Mouse (Mus musculus): ENCODE measurements at regions not wholly inside any gene's neighbourhood (a gene's known extent, or its start where the extent isn't known, plus 50 kb on each side); places are given as distances from the start of the nearest gene placed in this dataset.

DNA sequence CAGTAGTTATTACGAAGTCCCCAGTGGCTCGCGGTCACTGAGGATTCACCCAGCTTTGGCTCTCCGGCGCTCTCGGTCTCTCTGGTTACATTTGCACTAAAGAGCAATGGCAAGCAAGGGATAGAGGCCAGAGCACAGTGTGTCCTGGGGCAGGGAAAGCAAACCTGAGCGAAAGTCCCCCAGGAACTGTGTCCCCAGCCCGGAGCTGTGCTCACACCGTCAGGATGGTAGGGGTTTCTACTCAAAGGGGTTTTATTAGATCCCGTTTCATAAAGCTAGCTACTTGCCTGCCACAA, 125.6 kb downstream of the Nkx6-1 start:
- TF ChIP-seq CTCF (IDR thresholded peaks at IDR 0.05; ENCODE audit: borderline replicate concordance, extremely low read depth, insufficient read depth, insufficient read length), result no peak
- TF ChIP-seq POLR2A (IDR thresholded peaks at IDR 0.05; ENCODE audit: borderline replicate concordance, extremely low read depth, insufficient read depth, insufficient read length, poor library complexity, severe bottlenecking), result no peak

All from brain, embryonic 14.5 days (tissue).